Mouse (Mus musculus): ENCODE data around the gene AC170998.1.

DNA sequence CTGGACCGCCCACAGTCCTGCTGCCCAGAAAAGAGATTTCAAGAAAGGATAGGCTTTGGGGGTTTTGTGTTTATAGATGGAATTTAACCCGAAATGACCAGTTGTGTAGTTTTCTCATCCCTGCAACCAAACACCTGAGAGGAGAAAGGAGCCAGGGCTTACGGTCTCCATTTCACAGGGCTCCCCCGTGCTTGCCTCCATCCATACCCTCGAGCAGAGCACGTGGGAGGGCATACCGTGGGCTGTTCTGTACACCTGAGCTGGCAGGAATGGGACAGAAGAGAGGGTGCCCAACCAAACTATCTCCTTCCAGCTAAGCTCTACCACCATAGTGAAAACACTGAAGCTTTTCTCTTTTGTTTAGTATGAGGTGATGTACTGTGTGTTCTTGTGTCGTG, 15.6 kb upstream of the AC170998.1 start:
- TF ChIP-seq CTCF (IDR thresholded peaks at IDR 0.05) (no peak), EP300 (IDR thresholded peaks at IDR 0.05) (no peak)

All from lung, postnatal 0 days (tissue).